Mouse (Mus musculus) small intestine, adult 2 months (tissue): ENCODE measurements around the gene Set.

Experiments used
- CTCF ChIP-seq: fragments of 200-500 bp; IDR thresholded peaks from 2 replicates; pipeline ENCODE4 v1.5.1; 2012; ENCODE audit warnings: low read depth, mild to moderate bottlenecking, control low read depth, inconsistent platforms, low read length, moderate library complexity, mixed read lengths; ENCODE audit not compliant: insufficient replicate concordance, insufficient read length; ENCODE audit errors: extremely low read depth
- POLR2A ChIP-seq: fragments of 200-500 bp; IDR thresholded peaks from 2 replicates; pipeline ENCODE4 v1.6.1; 2012; ENCODE audit warnings: low read depth, mild to moderate bottlenecking, control low read depth, inconsistent platforms, low read length, moderate library complexity

- TF ChIP-seq CTCF (no peak), POLR2A (no peak)
These were observed 37.0 kb downstream of the Set start for GRCm38 (mm10) chr2:30094208-30094588.
